Mouse (Mus musculus) bone marrow, adult 2 months (tissue): ENCODE measurements at regions not wholly inside any gene's neighbourhood (a gene's known extent, or its start where the extent isn't known, plus 50 kb on each side); places are given as distances from the start of the nearest gene placed in this dataset.

ENCODE experiments used
- CTCF ChIP-seq: fragments of 200-500 bp; IDR thresholded peaks from 2 replicates; pipeline ENCODE4 v1.5.1; 2011; ENCODE audit warnings: low read length, control low read depth; ENCODE audit not compliant: control insufficient read depth, insufficient read depth
- POLR2A ChIP-seq: fragments of 200-500 bp; IDR thresholded peaks from 2 replicates; pipeline ENCODE4 v1.6.1; 2011; ENCODE audit warnings: low read depth, mild to moderate bottlenecking, control low read depth, low read length, borderline replicate concordance; ENCODE audit not compliant: control insufficient read depth

GRCm38 (mm10) chr8:10785801-10786200 lies 222.5 kb downstream of the Irs2 start:
- TF ChIP-seq POLR2A = no peak
- TF ChIP-seq CTCF = no peak
